Mouse (Mus musculus) limb, embryonic 15.5 days (tissue): ENCODE measurements around the gene Pla2g6. TPM values are rescaled to one million over a fixed set of nuclear protein-coding genes. Genes with fewer than 3 reads are reported as not detected.

ENCODE experiments used
- ATAC-seq: fragments of 200-750 bp; cut with Nextera tagmentation; 2 replicates; pipeline ENCODE4 v1.8.0; 2017; ENCODE audit warnings: low read depth, moderate TSS enrichment; ENCODE audit not compliant: insufficient number of reproducible peaks, low FRiP score, low TSS enrichment
- H3K27ac ChIP-seq: fragments of 300-500 bp; sonication (generic); 2 replicates; pipeline ENCODE4 v1.5.1; 2015; ENCODE audit warnings: moderate library complexity, mild to moderate bottlenecking, inconsistent platforms
- H3K27me3 ChIP-seq: fragments of 300-500 bp; sonication (generic); 2 replicates; pipeline ENCODE4 v1.6.1; 2015; ENCODE audit warnings: inconsistent platforms
- H3K36me3 ChIP-seq: fragments of 300-500 bp; sonication (generic); 2 replicates; pipeline ENCODE4 v1.6.1; 2015; ENCODE audit warnings: inconsistent platforms
- H3K4me1 ChIP-seq: fragments of 300-500 bp; sonication (generic); 2 replicates; pipeline ENCODE4 v1.6.1; 2015; ENCODE audit warnings: inconsistent platforms
- H3K4me2 ChIP-seq: fragments of 300-500 bp; sonication (generic); 2 replicates; pipeline ENCODE4 v1.6.1; 2015; ENCODE audit warnings: mild to moderate bottlenecking, inconsistent platforms
- H3K4me3 ChIP-seq: fragments of 300-500 bp; sonication (generic); 2 replicates; pipeline ENCODE4 v1.5.1; 2015; ENCODE audit warnings: mild to moderate bottlenecking, inconsistent platforms
- H3K9ac ChIP-seq: fragments of 300-500 bp; sonication (generic); 2 replicates; pipeline ENCODE4 v1.6.1; 2015; ENCODE audit warnings: inconsistent platforms
- H3K9me3 ChIP-seq: fragments of 300-500 bp; sonication (generic); 2 replicates; pipeline ENCODE4 v1.6.1; 2016; ENCODE audit warnings: inconsistent platforms
- WGBS: fragments of 180-500 bp; shearing (Covaris S2); methylation state at CpG from one replicate; pipeline ENCODE4 v1.1.7; 2015; 5-methylcytosine and 5-hydroxymethylcytosine counted together
- polyA plus RNA-seq: library from polyadenylated mRNA; unstranded; fragments of >200 nt; fragmentation: Nextera tagmentation; extraction: Ambion mirVana; gene quantifications from 2 replicates; pipeline ENCODE4 v1.2.1, GENCODE M21; 2015

The Pla2g6 gene
- polyA plus RNA-seq, 1 experiment from 2014 or later: 12.9 TPM

- Histone ChIP-seq H3K36me3 (peaks cover 17% of the 10 kb centered on the region; the same call in 1 of the 2 replicates), H3K4me1 (peaks cover 9% of the 10 kb centered on the region; the same call in 1 of the 2 replicates), H3K9me3 (no peaks in the 10 kb centered on the region), H3K27ac (no peak overlapping the region), H3K4me2 (no peak overlapping the region), H3K4me3 (no peak overlapping the region), H3K27me3 (no peaks in the 10 kb centered on the region), H3K9ac (no peak overlapping the region)
- WGBS: 75% methylated on average over 4 of the region's 4 CpGs
- ATAC-seq: no peak
Measured at GRCm38 (mm10) chr15:79283371-79283770, 44.8 kb downstream of the Pla2g6 start.

GRCm38 (mm10) chr15:79282434-79282833 is 45.8 kb downstream of the Pla2g6 start:
- no peak for ATAC-seq
- no peak overlapping the region for H3K4me2 ChIP-seq
- 76% methylated on average over 5 of the region's 5 CpGs for WGBS
- H3K4me3 ChIP-seq: no peak overlapping the region
- no peaks in the 10 kb centered on the region for H3K9me3 ChIP-seq
- no peak overlapping the region for H3K27ac ChIP-seq
- H3K9ac ChIP-seq: no peak overlapping the region
- peaks cover 9% of the 10 kb centered on the region; the same call in 1 of the 2 replicates for H3K4me1 ChIP-seq
- H3K36me3 ChIP-seq: peaks cover 17% of the 10 kb centered on the region; the same call in 1 of the 2 replicates
- no peaks in the 10 kb centered on the region for H3K27me3 ChIP-seq

- H3K36me3 ChIP-seq: peaks cover 7% of the 10 kb centered on the region; the same call in 1 of the 2 replicates
- H3K4me1 ChIP-seq: peaks cover 9% of the 10 kb centered on the region; the same call in 1 of the 2 replicates
- H3K9ac ChIP-seq: no peak overlapping the region
- no peaks in the 10 kb centered on the region for H3K27me3 ChIP-seq
- no peak overlapping the region for H3K27ac ChIP-seq
- 73% methylated on average over 1 of the region's 1 CpGs for WGBS
- no peak overlapping the region for H3K4me3 ChIP-seq
- no peaks in the 10 kb centered on the region for H3K9me3 ChIP-seq
- peak; percentile 35; the same call in 1 of the 2 replicates for ATAC-seq
- no peak overlapping the region for H3K4me2 ChIP-seq
Measured at GRCm38 (mm10) chr15:79281389-79281788, 46.8 kb downstream of the Pla2g6 start.

- Histone ChIP-seq H3K27ac (no peak overlapping the region), H3K4me2 (no peak overlapping the region)
Measured at GRCm38 (mm10) chr15:79280850-79281249, 47.3 kb downstream of the Pla2g6 start.

GRCm38 (mm10) chr15:79280209-79280608 is 48.0 kb downstream of the Pla2g6 start:
- no peak overlapping the region for H3K4me3 ChIP-seq
- peaks cover 9% of the 10 kb centered on the region; the same call in 1 of the 2 replicates for H3K4me1 ChIP-seq
- H3K27ac ChIP-seq: no peak overlapping the region
- WGBS: 32% methylated on average over 6 of the region's 6 CpGs
- H3K4me2 ChIP-seq: no peak overlapping the region
- no peaks in the 10 kb centered on the region for H3K36me3 ChIP-seq
- ATAC-seq: no peak
- H3K9me3 ChIP-seq: no peaks in the 10 kb centered on the region
- H3K9ac ChIP-seq: no peak overlapping the region
- no peaks in the 10 kb centered on the region for H3K27me3 ChIP-seq

More at GRCm38 (mm10) chr15:79280850-79281249, 47.3 kb downstream of the Pla2g6 start:
- H3K9ac ChIP-seq: no peak overlapping the region
- H3K4me1 ChIP-seq: peaks cover 9% of the 10 kb centered on the region; the same call in 1 of the 2 replicates
- no peak overlapping the region for H3K4me3 ChIP-seq
- no peaks in the 10 kb centered on the region for H3K9me3 ChIP-seq
- H3K36me3 ChIP-seq: 0 out of 2 replicates have a peak, but pooled peaks cover 2% of the 10 kb centered on the region
- H3K27me3 ChIP-seq: no peaks in the 10 kb centered on the region
- ATAC-seq: no peak
- 52% methylated on average over 5 of the region's 5 CpGs for WGBS

- H3K27ac ChIP-seq: no peak overlapping the region
- WGBS: 55% methylated on average over 10 of the region's 10 CpGs
- ATAC-seq: no peak
Measured at GRCm38 (mm10) chr15:79277728-79278127, 50.5 kb downstream of the Pla2g6 start.

GRCm38 (mm10) chr15:79273020-79273419 is 55.2 kb downstream of the Pla2g6 start:
- no peak overlapping the region for H3K4me3 ChIP-seq
- no peaks in the 10 kb centered on the region for H3K9me3 ChIP-seq
- H3K4me2 ChIP-seq: no peak overlapping the region
- no peak for ATAC-seq
- peaks cover 19% of the 10 kb centered on the region for H3K27me3 ChIP-seq
- H3K4me1 ChIP-seq: peaks cover 11% of the 10 kb centered on the region
- H3K36me3 ChIP-seq: no peaks in the 10 kb centered on the region
- WGBS: 67% methylated on average over 10 of the region's 10 CpGs
- H3K9ac ChIP-seq: no peak overlapping the region
- no peak overlapping the region for H3K27ac ChIP-seq

More at GRCm38 (mm10) chr15:79277728-79278127, 50.5 kb downstream of the Pla2g6 start:
- Histone ChIP-seq H3K4me1 (peaks cover 9% of the 10 kb centered on the region; the same call in 1 of the 2 replicates), H3K9me3 (no peaks in the 10 kb centered on the region), H3K27me3 (no peaks in the 10 kb centered on the region), H3K4me3 (no peak overlapping the region), H3K36me3 (no peaks in the 10 kb centered on the region), H3K9ac (no peak overlapping the region), H3K4me2 (no peak overlapping the region)

- WGBS: 13% methylated on average over 17 of the region's 17 CpGs
- Histone ChIP-seq H3K27me3 (peaks cover 19% of the 10 kb centered on the region), H3K4me1 (peaks cover 11% of the 10 kb centered on the region), H3K27ac (no peak overlapping the region), H3K4me3 (peak overlapping the region; percentile 33; the same call in 1 of the 2 replicates), H3K9ac (no peak overlapping the region), H3K4me2 (peak overlapping the region; percentile 63), H3K36me3 (no peaks in the 10 kb centered on the region), H3K9me3 (no peaks in the 10 kb centered on the region)
- ATAC-seq: no peak
Measured at GRCm38 (mm10) chr15:79271124-79271746, 57.0 kb downstream of the Pla2g6 start.

- Histone ChIP-seq H3K4me1 (peaks cover 11% of the 10 kb centered on the region), H3K27me3 (peaks cover 19% of the 10 kb centered on the region), H3K9me3 (no peaks in the 10 kb centered on the region), H3K9ac (no peak overlapping the region), H3K27ac (no peak overlapping the region), H3K4me2 (peak overlapping the region; percentile 63), H3K36me3 (no peaks in the 10 kb centered on the region), H3K4me3 (peak overlapping the region; percentile 33)
- 1% methylated on average over 33 of the region's 33 CpGs for WGBS
- no peak; the same call in 1 of the 2 replicates for ATAC-seq
Measured at GRCm38 (mm10) chr15:79270317-79271123, 57.7 kb downstream of the Pla2g6 start.

- Histone ChIP-seq H3K27ac (no peak overlapping the region), H3K4me1 (peaks cover 11% of the 10 kb centered on the region), H3K9me3 (no peaks in the 10 kb centered on the region), H3K36me3 (no peaks in the 10 kb centered on the region), H3K27me3 (peaks cover 19% of the 10 kb centered on the region), H3K4me2 (no peak overlapping the region), H3K9ac (no peak overlapping the region), H3K4me3 (no peak overlapping the region)
- WGBS: 26% methylated on average over 1 of the region's 1 CpGs
- ATAC-seq: no peak
Measured at GRCm38 (mm10) chr15:79268521-79268920, 59.7 kb downstream of the Pla2g6 start.

- H3K4me3 ChIP-seq: no peak overlapping the region
- H3K4me2 ChIP-seq: no peak overlapping the region
- peaks cover 24% of the 10 kb centered on the region for H3K4me1 ChIP-seq
- no peak for ATAC-seq
- H3K27ac ChIP-seq: no peak overlapping the region
- no peaks in the 10 kb centered on the region for H3K36me3 ChIP-seq
- H3K9ac ChIP-seq: no peak overlapping the region
- no peaks in the 10 kb centered on the region for H3K9me3 ChIP-seq
- whole genome bisulfite sequencing: 69% methylated on average over 4 of the region's 4 CpGs
- H3K27me3 ChIP-seq: peaks cover 28% of the 10 kb centered on the region
Measured at GRCm38 (mm10) chr15:79265384-79265783, 62.8 kb downstream of the Pla2g6 start.

GRCm38 (mm10) chr15:79263726-79264125 is 64.5 kb downstream of the Pla2g6 start:
- ATAC-seq: no peak
- no peak overlapping the region for H3K4me2 ChIP-seq
- H3K36me3 ChIP-seq: no peaks in the 10 kb centered on the region
- H3K4me3 ChIP-seq: no peak overlapping the region
- H3K4me1 ChIP-seq: peaks cover 24% of the 10 kb centered on the region
- H3K9me3 ChIP-seq: no peaks in the 10 kb centered on the region
- 94% methylated on average over 6 of the region's 6 CpGs for WGBS
- peaks cover 30% of the 10 kb centered on the region for H3K27me3 ChIP-seq
- no peak overlapping the region for H3K27ac ChIP-seq
- no peak overlapping the region for H3K9ac ChIP-seq
